Mouse (Mus musculus) kidney, adult 2 months (tissue): ENCODE measurements around the gene Cacnb2. TPM values are rescaled to one million over a fixed set of nuclear protein-coding genes. Genes with fewer than 3 reads are reported as not detected.

Experiments used
- DNase-seq: peaks from one replicate; pipeline ENCODE4 v3.0.0; 2021
- H3K27ac ChIP-seq: fragments of 200-500 bp; 2 replicates; pipeline ENCODE4 v1.5.1; 2012; ENCODE audit warnings: low read depth, low read length, control low read depth, inconsistent platforms; ENCODE audit not compliant: insufficient read depth
- H3K27me3 ChIP-seq: fragments of 200-500 bp; replicated peaks from 2 replicates; pipeline ENCODE4 v1.6.1; 2012; ENCODE audit warnings: mild to moderate bottlenecking, moderate library complexity, low read length, inconsistent platforms; ENCODE audit not compliant: control insufficient read depth, insufficient read depth
- H3K36me3 ChIP-seq: fragments of 200-500 bp; 2 replicates; pipeline ENCODE4 v1.6.1; 2012; ENCODE audit warnings: mild to moderate bottlenecking, moderate library complexity, low read length, inconsistent platforms; ENCODE audit not compliant: control insufficient read depth, insufficient read depth
- H3K4me1 ChIP-seq: fragments of 200-500 bp; 2 replicates; pipeline ENCODE4 v1.6.1; 2011; ENCODE audit warnings: low read length; ENCODE audit not compliant: control insufficient read depth, insufficient read depth
- H3K4me3 ChIP-seq: fragments of 200-500 bp; 2 replicates; pipeline ENCODE4 v1.5.1; 2011; ENCODE audit warnings: mild to moderate bottlenecking, low read depth, low read length, control low read depth; ENCODE audit not compliant: insufficient read depth
- CTCF ChIP-seq: fragments of 200-500 bp; conservative IDR thresholded peaks from 2 replicates; pipeline ENCODE4 v1.5.1; 2011; ENCODE audit warnings: low read depth, mild to moderate bottlenecking, control low read depth, low read length, moderate library complexity, mixed read lengths; ENCODE audit not compliant: insufficient read depth, insufficient read length
- POLR2A ChIP-seq: fragments of 200-500 bp; IDR thresholded peaks from one replicate; pipeline ENCODE4 v1.6.1; 2011; ENCODE audit warnings: low read depth, low read length, control low read depth
- WGBS: fragments of 180-500 bp; shearing (Covaris S2); methylation state at CpG from one replicate; pipeline ENCODE4 v1.1.7; 2018; 5-methylcytosine and 5-hydroxymethylcytosine counted together
- polyA plus RNA-seq: library from polyadenylated mRNA; depleted of rRNA; stranded (reverse); fragments of >200 nt; gene quantifications from 2 replicates; pipeline ENCODE4 v1.2.3, GENCODE M21; 2012

The Cacnb2 gene
- polyA plus RNA-seq, 1 experiment = 1.6 TPM

- WGBS = 20% methylated on average over 7 of the region's 7 CpGs
- H3K27ac ChIP-seq = no peak overlapping the region
- TF ChIP-seq POLR2A (no peak), CTCF (no peak)
Measured at GRCm38 (mm10) chr2:14605207-14605606, 2.3 kb downstream of the Cacnb2 start.

GRCm38 (mm10) chr2:14608606-14609005 is 5.7 kb downstream of the Cacnb2 start:
- Histone ChIP-seq H3K4me3 (no peak overlapping the region), H3K4me1 (no peaks in the 10 kb centered on the region), H3K27ac (no peak overlapping the region), H3K36me3 (no peaks in the 10 kb centered on the region), H3K27me3 (no peaks in the 10 kb centered on the region; the same call in 1 of the 2 replicates)
- TF ChIP-seq CTCF (no peak), POLR2A (no peak)
- no peak for DNase-seq
- WGBS = 83% methylated on average over 4 of the region's 4 CpGs

More at GRCm38 (mm10) chr2:14605207-14605606, 2.3 kb downstream of the Cacnb2 start:
- no peak for DNase-seq
- no peaks in the 10 kb centered on the region for H3K4me1 ChIP-seq
- no peaks in the 10 kb centered on the region for H3K36me3 ChIP-seq
- H3K4me3 ChIP-seq = peak overlapping the region; percentile 62
- no peaks in the 10 kb centered on the region for H3K27me3 ChIP-seq

- no peak overlapping the region for H3K27ac ChIP-seq
- H3K4me1 ChIP-seq = peaks cover 2% of the 10 kb centered on the region; the same call in 1 of the 2 replicates
- WGBS = 82% methylated on average over 4 of the region's 4 CpGs
- no peak overlapping the region for H3K4me3 ChIP-seq
- TF ChIP-seq CTCF = no peak
- TF ChIP-seq POLR2A = no peak
- H3K27me3 ChIP-seq = no peaks in the 10 kb centered on the region; the same call in 1 of the 2 replicates
- DNase-seq = no peak
- no peaks in the 10 kb centered on the region for H3K36me3 ChIP-seq
Measured at GRCm38 (mm10) chr2:14612705-14613104, 9.8 kb downstream of the Cacnb2 start.

- no peak for DNase-seq
- no peaks in the 10 kb centered on the region for H3K27me3 ChIP-seq
- no peak for TF ChIP-seq CTCF
- TF ChIP-seq POLR2A = no peak
- WGBS = 81% methylated on average over 3 of the region's 3 CpGs
- no peaks in the 10 kb centered on the region for H3K36me3 ChIP-seq
- H3K4me3 ChIP-seq = no peak overlapping the region
- no peak overlapping the region for H3K27ac ChIP-seq
- peaks cover 2% of the 10 kb centered on the region; the same call in 1 of the 2 replicates for H3K4me1 ChIP-seq
Measured at GRCm38 (mm10) chr2:14616361-14616760, 13.5 kb downstream of the Cacnb2 start.

- Histone ChIP-seq H3K36me3 (no peaks in the 10 kb centered on the region), H3K4me1 (no peaks in the 10 kb centered on the region), H3K4me3 (no peak overlapping the region), H3K27ac (no peak overlapping the region), H3K27me3 (no peaks in the 10 kb centered on the region)
- TF ChIP-seq POLR2A = no peak
- 85% methylated on average over 6 of the region's 6 CpGs for whole genome bisulfite sequencing
- no peak for DNase-seq
Measured at GRCm38 (mm10) chr2:14620120-14620853, 17.4 kb downstream of the Cacnb2 start.

GRCm38 (mm10) chr2:14620891-14621290 is 18.0 kb downstream of the Cacnb2 start:
- Histone ChIP-seq H3K27ac (no peak overlapping the region), H3K36me3 (no peaks in the 10 kb centered on the region), H3K4me3 (no peak overlapping the region), H3K27me3 (no peaks in the 10 kb centered on the region), H3K4me1 (no peaks in the 10 kb centered on the region)
- no peak for TF ChIP-seq CTCF
- no peak for TF ChIP-seq POLR2A
- WGBS = 66% methylated on average over 4 of the region's 4 CpGs
- no peak for DNase-seq

GRCm38 (mm10) chr2:14623820-14624219 is 20.9 kb downstream of the Cacnb2 start:
- TF ChIP-seq CTCF (no peak), POLR2A (no peak)

More at GRCm38 (mm10) chr2:14623820-14624219, 20.9 kb downstream of the Cacnb2 start:
- H3K27ac ChIP-seq = no peak overlapping the region
- no peaks in the 10 kb centered on the region for H3K36me3 ChIP-seq
- no peak overlapping the region for H3K4me3 ChIP-seq
- DNase-seq = no peak
- no peaks in the 10 kb centered on the region for H3K4me1 ChIP-seq
- 97% methylated on average over 5 of the region's 5 CpGs for WGBS
- no peaks in the 10 kb centered on the region for H3K27me3 ChIP-seq
